Mouse (Mus musculus): ENCODE measurements around the gene Map7d1.

DNA sequence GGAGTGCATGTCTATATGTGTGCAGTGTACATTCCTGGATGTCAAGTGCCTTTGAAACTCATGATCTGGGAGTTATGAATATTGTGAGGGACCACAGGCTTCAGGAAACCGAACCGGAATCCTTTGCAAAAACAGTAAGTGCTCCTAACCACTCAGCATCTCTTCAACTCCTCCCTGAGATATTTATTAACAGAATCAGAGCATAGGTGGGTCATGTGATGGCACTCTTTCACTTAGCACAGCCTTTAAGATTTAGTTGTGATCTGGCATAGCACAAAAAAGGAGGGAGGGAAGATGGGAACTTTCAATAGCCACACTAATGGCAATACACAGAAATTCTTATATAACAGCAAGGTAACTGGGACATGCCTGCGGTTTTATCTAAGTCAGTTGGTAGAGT, 69.0 kb downstream of the Map7d1 start:
- TF ChIP-seq CTCF (IDR thresholded peaks at IDR 0.05; ENCODE audit: control insufficient read depth, insufficient read depth, insufficient replicate concordance, low read depth, low read length) (no peak), POLR2A (IDR thresholded peaks at IDR 0.05; ENCODE audit: control insufficient read depth, low read depth, low read length) (no peak)

Measured in testis, adult 2 months (tissue).